Mouse (Mus musculus) embryonic facial prominence, embryonic 12.5 days (tissue): Measurements from ENCODE around the gene Twf1. TPM values are rescaled to one million over a fixed set of nuclear protein-coding genes. Genes with fewer than 3 reads are reported as not detected.

Source experiments
- ATAC-seq: fragments of 200-750 bp; cut with Nextera tagmentation; 2 replicates; pipeline ENCODE4 v1.8.0; 2017; ENCODE audit not compliant: insufficient number of reproducible peaks, insufficient read depth, low FRiP score, low TSS enrichment
- H3K27ac ChIP-seq: fragments of 300-500 bp; sonication (generic); 2 replicates; pipeline ENCODE4 v1.5.1; 2016; ENCODE audit warnings: mild to moderate bottlenecking
- H3K27me3 ChIP-seq: fragments of 300-500 bp; sonication (generic); 2 replicates; pipeline ENCODE4 v1.6.1; 2016; ENCODE audit warnings: mild to moderate bottlenecking, moderate library complexity
- H3K36me3 ChIP-seq: fragments of 300-500 bp; sonication (generic); 2 replicates; pipeline ENCODE4 v1.6.1; 2016; ENCODE audit warnings: mild to moderate bottlenecking
- H3K4me1 ChIP-seq: fragments of 300-500 bp; sonication (generic); 2 replicates; pipeline ENCODE4 v1.6.1; 2016
- H3K4me2 ChIP-seq: fragments of 300-500 bp; sonication (generic); replicated peaks from 2 replicates; pipeline ENCODE4 v1.6.1; 2016; ENCODE audit warnings: mild to moderate bottlenecking, moderate library complexity
- H3K4me3 ChIP-seq: fragments of 300-500 bp; sonication (generic); 2 replicates; pipeline ENCODE4 v1.5.1; 2016; ENCODE audit warnings: mild to moderate bottlenecking
- H3K9ac ChIP-seq: fragments of 300-500 bp; sonication (generic); 2 replicates; pipeline ENCODE4 v1.6.1; 2016; ENCODE audit warnings: mild to moderate bottlenecking, moderate library complexity
- H3K9me3 ChIP-seq: fragments of 300-500 bp; sonication (generic); 2 replicates; pipeline ENCODE4 v1.6.1; 2016; ENCODE audit warnings: mild to moderate bottlenecking, moderate library complexity
- WGBS: fragments of 180-500 bp; shearing (Covaris S2); methylation state at CpG from one replicate; pipeline ENCODE4 v1.1.7; 2016; 5-methylcytosine and 5-hydroxymethylcytosine counted together
- polyA plus RNA-seq: library from polyadenylated mRNA; unstranded; fragments of >200 nt; fragmentation: Nextera tagmentation; extraction: Ambion mirVana; gene quantifications from 2 replicates; pipeline ENCODE4 v1.2.1, GENCODE M21; 2016

Twf1 gene
- polyA plus RNA-seq, 1 experiment from 2014 or later: 67.7 TPM

DNA sequence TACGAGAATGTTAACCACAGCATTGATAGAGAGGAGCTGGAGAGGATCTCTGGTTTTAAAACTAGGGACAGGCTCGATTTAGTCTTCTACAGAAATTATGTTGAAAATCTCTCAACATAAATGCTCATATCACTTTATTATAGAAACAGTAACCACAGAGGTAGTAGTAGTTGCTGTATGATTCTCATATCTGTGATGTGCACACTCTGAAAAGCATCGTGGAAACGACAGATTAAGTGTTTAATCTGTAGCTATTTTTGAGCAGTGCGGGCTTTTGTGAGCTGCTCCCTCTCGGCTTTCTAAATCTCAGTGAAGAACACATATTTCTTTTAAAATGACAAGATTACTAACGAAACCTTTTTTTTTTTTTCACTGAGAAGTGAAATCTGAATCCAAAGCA, 54.2 kb downstream of the Twf1 start:
- Histone ChIP-seq H3K4me3 (no peak overlapping the region), H3K27ac (no peak overlapping the region), H3K9ac (no peak overlapping the region), H3K4me2 (no peak overlapping the region), H3K27me3 (no peaks in the 10 kb centered on the region), H3K9me3 (no peaks in the 10 kb centered on the region), H3K4me1 (no peaks in the 10 kb centered on the region), H3K36me3 (0 out of 2 replicates have a peak, but pooled peaks cover 5% of the 10 kb centered on the region)
- ATAC-seq: no peak
- 92% methylated on average over 7 of the region's 7 CpGs for WGBS

DNA sequence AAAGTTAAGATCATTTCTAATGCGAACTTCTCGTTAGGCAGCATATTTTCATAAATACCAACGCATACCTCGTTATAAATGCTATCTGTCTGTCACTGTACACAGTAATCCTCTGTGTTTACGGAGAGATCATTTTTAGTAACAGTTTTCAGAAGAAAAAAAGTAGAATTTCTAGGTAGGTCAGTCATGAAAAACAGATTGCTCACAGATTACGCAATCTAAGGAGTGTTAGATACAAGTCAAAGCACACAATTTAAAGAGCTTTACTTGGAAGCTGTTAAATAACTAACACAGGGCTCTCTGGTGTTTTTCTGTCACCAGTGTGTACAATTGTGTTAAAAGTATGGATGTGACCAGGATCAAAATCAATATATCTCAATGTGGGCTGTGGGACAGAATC, 56.7 kb downstream of the Twf1 start:
- Histone ChIP-seq H3K27me3 (no peaks in the 10 kb centered on the region), H3K9me3 (no peaks in the 10 kb centered on the region), H3K9ac (no peak overlapping the region), H3K36me3 (peaks cover 5% of the 10 kb centered on the region; the same call in 1 of the 2 replicates), H3K4me2 (no peak overlapping the region), H3K4me3 (no peak overlapping the region), H3K27ac (no peak overlapping the region), H3K4me1 (no peaks in the 10 kb centered on the region)
- no peak for ATAC-seq
- 87% methylated on average over 6 of the region's 6 CpGs for WGBS

GRCm38 (mm10) chr15:94532306-94532705, 57.4 kb downstream of the Twf1 start:
- Histone ChIP-seq H3K4me2 (no peak overlapping the region), H3K27me3 (no peaks in the 10 kb centered on the region), H3K4me1 (no peaks in the 10 kb centered on the region), H3K4me3 (no peak overlapping the region), H3K27ac (no peak overlapping the region), H3K9ac (no peak overlapping the region), H3K36me3 (peaks cover 8% of the 10 kb centered on the region; the same call in 1 of the 2 replicates), H3K9me3 (no peaks in the 10 kb centered on the region)
- 89% methylated on average over 5 of the region's 5 CpGs for WGBS
- ATAC-seq: no peak

GRCm38 (mm10) chr15:94530519-94530918, 59.2 kb downstream of the Twf1 start:
- WGBS: 83% methylated on average over 3 of the region's 3 CpGs
- Histone ChIP-seq H3K27me3 (no peaks in the 10 kb centered on the region), H3K4me3 (no peak overlapping the region), H3K27ac (no peak overlapping the region), H3K9me3 (no peaks in the 10 kb centered on the region), H3K36me3 (peaks cover 15% of the 10 kb centered on the region; the same call in 1 of the 2 replicates), H3K4me1 (no peaks in the 10 kb centered on the region), H3K4me2 (no peak overlapping the region), H3K9ac (no peak overlapping the region)
- no peak for ATAC-seq

Other genes with a start within 250 kb of the Twf1 start
- 11.7 and 12.7 TPM in 2 replicates for gene Adamts20, start 124.5 kb downstream of the Twf1 start, polyA plus RNA-seq
- gene Pus7l, start 46.3 kb downstream of the Twf1 start, polyA plus RNA-seq: 12.0 and 12.7 TPM in 2 replicates
- gene Irak4, start 46.2 kb downstream of the Twf1 start, polyA plus RNA-seq: 3.8 and 4.5 TPM in 2 replicates
- 2.5 and 3.2 TPM in 2 replicates for gene Tmem117, start 39.3 kb upstream of the Twf1 start, polyA plus RNA-seq